Mouse (Mus musculus) stomach, embryonic 16.5 days (tissue): ENCODE data around the gene Sept11. TPM values are rescaled to one million over a fixed set of nuclear protein-coding genes. Genes with fewer than 3 reads are reported as not detected.
A peak's percentile ranks its signal among the peaks of the same experiment; 100 is the strongest.

ENCODE experiments used
- ATAC-seq: fragments of 200-750 bp; cut with Nextera tagmentation; 2 replicates; pipeline ENCODE4 v1.8.0; 2017; ENCODE audit warnings: moderate number of reproducible peaks, moderate TSS enrichment; ENCODE audit not compliant: insufficient read depth, low FRiP score
- H3K27ac ChIP-seq: fragments of 300-500 bp; sonication (generic); 2 replicates; pipeline ENCODE4 v1.5.1; 2014; ENCODE audit warnings: low read length
- H3K27me3 ChIP-seq: fragments of 300-500 bp; sonication (generic); 2 replicates; pipeline ENCODE4 v1.6.1; 2014; ENCODE audit warnings: low read length, control low read depth, mixed read lengths; ENCODE audit not compliant: control insufficient read depth, insufficient read depth
- H3K36me3 ChIP-seq: fragments of 300-500 bp; sonication (generic); 2 replicates; pipeline ENCODE4 v1.6.1; 2014; ENCODE audit warnings: low read length; ENCODE audit not compliant: control insufficient read depth, insufficient read depth
- H3K4me1 ChIP-seq: fragments of 300-500 bp; sonication (generic); 2 replicates; pipeline ENCODE4 v1.6.1; 2014; ENCODE audit warnings: low read length, control low read depth, mixed read lengths; ENCODE audit not compliant: control insufficient read depth, insufficient read depth
- H3K4me2 ChIP-seq: fragments of 300-500 bp; sonication (generic); 2 replicates; pipeline ENCODE4 v1.6.1; 2014; ENCODE audit warnings: low read depth, low read length, mixed read lengths
- H3K4me3 ChIP-seq: fragments of 300-500 bp; sonication (generic); replicated peaks from 2 replicates; pipeline ENCODE4 v1.5.1; 2014; ENCODE audit warnings: mild to moderate bottlenecking, low read length
- H3K9ac ChIP-seq: fragments of 300-500 bp; sonication (generic); 2 replicates; pipeline ENCODE4 v1.6.1; 2014; ENCODE audit warnings: low read length
- H3K9me3 ChIP-seq: fragments of 300-500 bp; sonication (generic); replicated peaks from 2 replicates; pipeline ENCODE4 v1.6.1; 2016; ENCODE audit warnings: low read length, control low read depth; ENCODE audit not compliant: control insufficient read depth
- WGBS: fragments of 180-500 bp; shearing (Covaris S2); extraction: QIAGEN DNeasy Blood & Tissue Kit; methylation state at CpG from one replicate; pipeline ENCODE4 v1.1.7; 2014; 5-methylcytosine and 5-hydroxymethylcytosine counted together
- polyA plus RNA-seq: library from polyadenylated mRNA; unstranded; fragments of >200 nt; fragmentation: Nextera tagmentation; extraction: Ambion mirVana; gene quantifications from 2 replicates; pipeline ENCODE4 v1.2.1, GENCODE M21; 2015

Sept11 gene
- polyA plus RNA-seq, 1 experiment from 2014 or later: 146 TPM

- H3K4me2 ChIP-seq: no peak overlapping the region
- H3K4me3 ChIP-seq: no peak overlapping the region
- 0 out of 2 replicates have a peak overlapping the region, but pooled peaks have one; percentile 41 for H3K9ac ChIP-seq
- no peaks in the 10 kb centered on the region for H3K27me3 ChIP-seq
- H3K27ac ChIP-seq: peak overlapping the region; percentile 93
- no peaks in the 10 kb centered on the region for H3K36me3 ChIP-seq
- peaks cover 74% of the 10 kb centered on the region for H3K4me1 ChIP-seq
- 44% methylated on average over 4 of the region's 4 CpGs for WGBS
- H3K9me3 ChIP-seq: no peaks in the 10 kb centered on the region
- 0 out of 2 replicates have a peak, but pooled peaks have one; percentile 11 for ATAC-seq
Measured at GRCm38 (mm10) chr5:93131401-93131800, 38.2 kb downstream of the Sept11 start.

DNA sequence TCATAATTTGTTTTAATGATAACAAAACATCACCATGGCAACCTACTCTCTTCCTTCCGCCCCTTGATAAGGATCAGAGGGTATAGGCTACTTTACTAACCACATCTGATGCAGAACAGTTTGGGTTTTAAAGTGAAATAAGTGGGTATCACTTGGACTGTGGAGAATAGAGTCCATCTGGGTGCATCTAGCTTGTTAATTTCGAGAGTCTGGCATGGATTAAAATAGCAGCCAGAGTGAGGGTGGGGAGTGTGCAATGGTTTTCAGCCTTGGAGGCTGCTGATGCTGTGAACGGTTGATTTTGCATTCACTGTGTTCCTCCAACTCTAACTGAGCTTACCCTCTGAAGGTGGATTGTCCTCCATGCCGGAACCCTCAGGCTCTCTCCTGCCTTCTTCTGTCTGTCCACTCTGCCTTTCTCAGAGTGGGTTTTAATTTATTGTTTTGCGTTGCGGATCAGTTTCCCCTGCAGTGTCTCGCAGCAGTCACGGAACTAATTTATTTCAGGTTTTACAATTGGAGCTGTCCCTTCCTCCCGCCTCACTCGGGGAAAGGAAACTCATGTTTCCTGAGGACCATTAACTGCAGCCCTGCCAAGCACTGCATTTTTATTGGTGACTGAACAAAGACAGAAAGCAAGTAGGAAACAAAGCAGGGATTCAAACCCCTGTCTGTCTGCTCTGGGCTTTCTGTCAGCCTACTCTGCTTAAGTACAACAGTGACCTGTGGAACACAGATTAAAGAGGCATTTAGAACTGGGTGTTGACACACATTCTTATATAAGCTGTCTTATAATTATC lies 40.4 kb downstream of the Sept11 start:
- ATAC-seq: no peak
- no peak overlapping the region for H3K4me2 ChIP-seq
- H3K9ac ChIP-seq: 0 out of 2 replicates have a peak overlapping the region, but pooled peaks have one; percentile 19
- peaks cover 6% of the 10 kb centered on the region; the same call in 1 of the 2 replicates for H3K36me3 ChIP-seq
- H3K27ac ChIP-seq: peak overlapping the region; percentile 53
- no peaks in the 10 kb centered on the region for H3K9me3 ChIP-seq
- H3K27me3 ChIP-seq: no peaks in the 10 kb centered on the region
- no peak overlapping the region for H3K4me3 ChIP-seq
- H3K4me1 ChIP-seq: peaks cover 57% of the 10 kb centered on the region
- WGBS: 44% methylated on average over 10 of the region's 10 CpGs

DNA sequence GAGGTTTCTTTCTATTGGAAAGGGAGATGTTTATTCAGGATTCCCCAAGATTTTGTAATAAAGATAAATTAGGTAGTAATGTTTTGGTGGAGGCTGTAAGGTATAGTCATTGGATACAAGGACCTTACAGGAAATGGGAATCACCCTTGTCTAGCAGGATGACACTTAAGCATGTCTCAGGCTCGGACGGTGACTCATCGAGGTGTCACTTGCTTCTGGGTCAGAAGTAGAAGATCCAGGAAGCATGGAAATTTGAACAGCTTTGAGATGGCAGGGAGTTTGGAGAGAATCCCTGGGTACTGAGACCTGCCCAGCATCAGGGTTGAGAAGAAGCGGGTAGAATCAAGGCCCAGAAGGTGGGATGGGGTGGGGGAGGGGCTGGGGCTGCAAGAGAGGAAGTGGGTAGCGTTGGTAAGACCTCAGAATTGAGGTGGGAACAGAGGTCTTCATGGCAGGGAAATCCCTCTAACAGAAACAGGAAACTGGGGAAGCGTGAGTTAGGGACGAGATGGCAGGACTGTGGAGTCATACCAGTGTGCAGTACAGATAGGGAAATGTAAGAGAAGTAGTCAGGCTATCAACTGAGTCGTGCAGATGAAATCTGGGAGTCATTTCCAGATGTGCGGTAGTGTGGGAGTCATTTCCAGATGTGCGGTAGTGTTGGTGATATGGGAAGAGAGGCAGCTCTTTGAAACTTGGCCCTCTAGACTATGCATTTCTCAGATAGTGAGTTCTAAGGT lies 42.3 kb downstream of the Sept11 start:
- ATAC-seq: no peak
- no peak overlapping the region for H3K27ac ChIP-seq

DNA sequence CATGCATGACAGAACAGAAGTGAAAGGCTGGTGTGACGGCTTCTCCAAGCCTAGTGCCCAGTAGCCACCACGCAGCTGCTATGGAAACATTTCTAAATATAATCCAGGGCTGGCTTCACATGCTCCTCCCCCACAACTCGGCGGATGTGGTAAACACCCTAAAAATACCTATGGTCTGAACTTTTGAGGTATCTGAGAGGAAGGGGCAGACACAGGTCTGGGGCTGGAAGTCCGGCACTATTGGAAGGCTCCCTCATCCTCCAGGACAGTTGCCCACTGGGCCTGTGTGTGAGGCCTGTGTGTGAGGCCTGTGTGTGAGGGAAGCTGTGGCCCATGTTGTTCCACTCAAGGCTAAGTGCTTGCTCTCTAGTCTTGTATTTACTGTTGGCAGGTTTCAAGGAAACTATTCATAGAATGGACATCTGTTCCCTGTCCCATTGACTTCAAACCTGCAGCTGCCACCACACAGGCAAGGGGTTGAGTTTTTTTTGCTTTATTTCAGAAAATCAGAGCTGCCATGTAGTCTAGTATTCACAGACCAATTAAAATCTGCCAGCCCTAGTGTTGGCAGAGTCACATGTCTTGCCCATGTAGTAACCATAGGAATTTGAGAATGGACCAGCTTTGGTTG lies 43.8 kb downstream of the Sept11 start:
- ATAC-seq: peak; percentile 73; the same call in 1 of the 2 replicates
- peaks cover 14% of the 10 kb centered on the region for H3K36me3 ChIP-seq
- no peak overlapping the region for H3K4me2 ChIP-seq
- H3K9me3 ChIP-seq: no peaks in the 10 kb centered on the region
- WGBS: 48% methylated on average over 5 of the region's 5 CpGs
- peaks cover 24% of the 10 kb centered on the region for H3K4me1 ChIP-seq
- H3K27ac ChIP-seq: peak overlapping the region; percentile 71; the same call in 1 of the 2 replicates
- no peak overlapping the region for H3K9ac ChIP-seq
- H3K4me3 ChIP-seq: no peak overlapping the region
- no peaks in the 10 kb centered on the region for H3K27me3 ChIP-seq

More for the DNA sequence above, 42.3 kb downstream of the Sept11 start:
- Histone ChIP-seq H3K4me3 (no peak overlapping the region), H3K4me2 (no peak overlapping the region), H3K9me3 (no peaks in the 10 kb centered on the region), H3K36me3 (peaks cover 8% of the 10 kb centered on the region), H3K4me1 (peaks cover 39% of the 10 kb centered on the region), H3K27me3 (no peaks in the 10 kb centered on the region), H3K9ac (no peak overlapping the region)
- 65% methylated on average over 10 of the region's 10 CpGs for WGBS

DNA sequence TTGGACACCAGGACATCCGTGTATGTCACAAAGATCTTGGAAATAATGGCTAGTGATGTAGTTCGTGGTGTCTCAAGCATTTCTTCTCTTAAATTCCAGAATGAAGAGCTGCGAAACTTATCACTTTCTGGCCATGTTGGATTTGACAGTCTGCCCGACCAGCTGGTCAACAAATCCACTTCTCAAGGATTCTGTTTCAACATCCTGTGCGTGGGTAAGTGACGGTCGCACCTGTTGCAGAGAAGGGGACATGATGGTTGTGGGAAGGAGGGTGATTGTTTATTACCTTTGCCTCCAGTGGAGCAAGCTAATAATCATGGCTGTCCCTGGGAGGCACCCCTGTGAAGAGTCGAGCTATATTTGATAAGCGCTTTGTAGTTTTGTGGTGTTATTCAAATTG lies 46.1 kb downstream of the Sept11 start:
- H3K27ac ChIP-seq: no peak overlapping the region
- H3K9me3 ChIP-seq: no peaks in the 10 kb centered on the region
- WGBS: 89% methylated on average over 9 of the region's 9 CpGs
- no peak for ATAC-seq
- H3K9ac ChIP-seq: no peak overlapping the region
- H3K27me3 ChIP-seq: no peaks in the 10 kb centered on the region
- no peak overlapping the region for H3K4me2 ChIP-seq
- H3K4me1 ChIP-seq: peaks cover 16% of the 10 kb centered on the region; the same call in 1 of the 2 replicates
- no peak overlapping the region for H3K4me3 ChIP-seq
- H3K36me3 ChIP-seq: peaks cover 14% of the 10 kb centered on the region

GRCm38 (mm10) chr5:93140747-93141146 lies 47.5 kb downstream of the Sept11 start:
- Histone ChIP-seq H3K27ac (no peak overlapping the region), H3K9me3 (no peaks in the 10 kb centered on the region), H3K27me3 (no peaks in the 10 kb centered on the region), H3K4me1 (peaks cover 16% of the 10 kb centered on the region; the same call in 1 of the 2 replicates), H3K4me3 (no peak overlapping the region), H3K4me2 (no peak overlapping the region), H3K9ac (no peak overlapping the region), H3K36me3 (peaks cover 14% of the 10 kb centered on the region)
- no peak for ATAC-seq
- 84% methylated on average over 5 of the region's 5 CpGs for WGBS

DNA sequence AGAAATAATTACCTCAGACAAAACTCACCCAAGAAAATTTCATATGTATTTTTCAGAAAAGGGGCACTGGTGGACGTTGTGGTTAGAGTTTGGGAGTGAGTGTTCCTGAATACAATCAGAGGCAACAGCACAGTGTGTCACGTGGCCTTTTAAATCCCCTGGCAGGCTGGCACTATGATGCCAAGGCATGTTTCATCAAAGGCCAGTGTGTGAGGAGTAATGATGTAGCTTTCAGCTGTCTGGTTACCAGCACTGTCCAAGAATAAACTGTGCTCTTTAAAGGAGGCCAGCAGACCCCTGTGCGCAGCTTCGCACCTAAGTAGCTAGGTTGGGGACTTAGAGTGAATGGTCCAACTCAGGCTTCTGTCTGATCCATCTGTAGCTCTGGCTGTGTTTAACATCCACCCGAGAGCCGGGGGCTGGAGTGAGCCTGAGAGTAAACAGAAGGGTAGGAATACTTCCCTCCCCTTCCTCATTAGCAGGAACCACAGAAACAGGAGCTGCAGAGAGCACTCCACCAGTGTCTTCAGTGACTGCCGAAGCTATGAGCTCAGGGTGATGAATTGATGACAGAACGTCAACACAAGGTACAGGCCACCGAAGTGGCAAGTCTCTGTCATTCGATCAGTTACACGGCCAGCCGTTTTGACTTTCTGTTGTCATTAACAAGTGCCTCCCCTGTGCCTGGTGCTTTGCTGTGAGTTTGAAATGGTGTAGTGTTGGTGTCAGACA lies 50.3 kb downstream of the Sept11 start:
- WGBS: 36% methylated on average over 12 of the region's 12 CpGs
- H3K27me3 ChIP-seq: no peaks in the 10 kb centered on the region
- no peak overlapping the region for H3K27ac ChIP-seq
- H3K9ac ChIP-seq: no peak overlapping the region
- H3K4me3 ChIP-seq: no peak overlapping the region
- ATAC-seq: no peak
- H3K4me1 ChIP-seq: peaks cover 18% of the 10 kb centered on the region
- no peaks in the 10 kb centered on the region for H3K9me3 ChIP-seq
- peaks cover 10% of the 10 kb centered on the region for H3K36me3 ChIP-seq
- H3K4me2 ChIP-seq: no peak overlapping the region

DNA sequence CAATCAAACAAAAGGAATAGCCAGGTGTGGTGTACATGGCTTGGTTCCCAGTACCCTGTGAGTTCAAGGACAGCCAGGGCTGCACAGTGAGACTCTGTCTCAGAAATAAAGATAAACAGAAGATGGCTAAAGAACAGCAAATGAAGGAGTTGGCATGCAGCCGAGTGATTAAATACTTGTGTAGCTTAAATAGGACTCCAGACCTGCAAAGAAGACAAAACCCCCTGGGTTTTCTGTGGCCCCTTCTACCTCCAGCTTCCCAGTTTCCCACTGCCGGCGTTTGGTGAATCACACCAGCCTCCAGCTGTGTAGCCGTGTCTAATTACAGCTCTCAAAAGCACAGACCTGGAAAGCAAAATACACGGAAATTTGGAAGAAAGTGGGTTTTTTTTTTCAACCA lies 51.6 kb downstream of the Sept11 start:
- H3K9me3 ChIP-seq: no peaks in the 10 kb centered on the region
- H3K27me3 ChIP-seq: no peaks in the 10 kb centered on the region
- H3K4me2 ChIP-seq: no peak overlapping the region
- 31% methylated on average over 5 of the region's 5 CpGs for WGBS
- H3K9ac ChIP-seq: no peak overlapping the region
- H3K4me3 ChIP-seq: no peak overlapping the region
- H3K36me3 ChIP-seq: peaks cover 8% of the 10 kb centered on the region; the same call in 1 of the 2 replicates
- no peak overlapping the region; the same call in 1 of the 2 replicates for H3K27ac ChIP-seq
- no peak; the same call in 1 of the 2 replicates for ATAC-seq
- peaks cover 19% of the 10 kb centered on the region for H3K4me1 ChIP-seq
